Mouse (Mus musculus): ENCODE data around the gene Txnrd2. TPM values are rescaled to one million over a fixed set of nuclear protein-coding genes. Genes with fewer than 3 reads are reported as not detected.

Gene Txnrd2
- total RNA-seq, 1 experiment = 7.9 TPM

- in situ Hi-C loops (cut with MboI; ENCODE audit: low sequenced_read_pairs in 2 of 2, unreplicated experiment in 2 of 2) = no loop called here
Observed at GRCm38 (mm10) chr16:18513508-18513907, 87.3 kb downstream of the Txnrd2 start.

GRCm38 (mm10) chr16:18518091-18518490 is 91.9 kb downstream of the Txnrd2 start:
- TF ChIP-seq ZNF384 (IDR thresholded peaks at IDR 0.05; ENCODE audit: low read depth, low read length) = no peak
- no peak for TF ChIP-seq MAFK (IDR thresholded peaks at IDR 0.05; ENCODE audit: insufficient read depth, low read depth, low read length)
- TF ChIP-seq CHD2 (IDR thresholded peaks at IDR 0.05; ENCODE audit: low read depth, low read length) = no peak
- no peak for TF ChIP-seq HCFC1 (IDR thresholded peaks at IDR 0.05; ENCODE audit: borderline replicate concordance, insufficient read depth, low read length)
- TF ChIP-seq ZC3H11A (IDR thresholded peaks at IDR 0.05; ENCODE audit: borderline replicate concordance, low read depth, low read length) = no peak
- in situ Hi-C loops (cut with MboI; ENCODE audit: low sequenced_read_pairs in 2 of 2, unreplicated experiment in 2 of 2) = no loop called here
- no peaks in the 10 kb centered on the region for H3K36me3 ChIP-seq (ENCODE audit: control insufficient read depth, insufficient read depth, low read length, poor library complexity, severe bottlenecking)
- no peak overlapping the region for H3K27ac ChIP-seq (ENCODE audit: insufficient read depth, low read depth, low read length, poor library complexity, severe bottlenecking)
- DNase-seq (ENCODE audit: low read depth, low spot score) = no peak
- no peaks in the 10 kb centered on the region for H3K9me3 ChIP-seq (ENCODE audit: control insufficient read depth, insufficient read depth, low read depth, low read length)
- no peak overlapping the region for H3K4me3 ChIP-seq (ENCODE audit: insufficient read depth in 1 of 2, low read depth in 1 of 2, low read length in 2 of 2, poor library complexity in 1 of 2, severe bottlenecking in 1 of 2)
- no peak overlapping the region for H3K9ac ChIP-seq (ENCODE audit: insufficient read depth, low read depth, low read length, poor library complexity, severe bottlenecking)
- no peaks in the 10 kb centered on the region for H3K4me1 ChIP-seq (ENCODE audit: control insufficient read depth in 2 of 2, insufficient read depth in 2 of 2, low read length in 2 of 2, poor library complexity in 1 of 2)

More at GRCm38 (mm10) chr16:18513508-18513907, 87.3 kb downstream of the Txnrd2 start:
- no peaks in the 10 kb centered on the region for H3K9me3 ChIP-seq (ENCODE audit: control insufficient read depth, insufficient read depth, low read depth, low read length)
- DNase-seq (ENCODE audit: low read depth, low spot score) = no peak
- TF ChIP-seq CHD2 (IDR thresholded peaks at IDR 0.05; ENCODE audit: low read depth, low read length) = no peak
- no peak for TF ChIP-seq MAFK (IDR thresholded peaks at IDR 0.05; ENCODE audit: insufficient read depth, low read depth, low read length)
- no peak for TF ChIP-seq ZNF384 (IDR thresholded peaks at IDR 0.05; ENCODE audit: low read depth, low read length)
- no peak for TF ChIP-seq HCFC1 (IDR thresholded peaks at IDR 0.05; ENCODE audit: borderline replicate concordance, insufficient read depth, low read length)
- no peak for TF ChIP-seq ZC3H11A (IDR thresholded peaks at IDR 0.05; ENCODE audit: borderline replicate concordance, low read depth, low read length)
- no peak overlapping the region for H3K27ac ChIP-seq (ENCODE audit: insufficient read depth, low read depth, low read length, poor library complexity, severe bottlenecking)
- no peaks in the 10 kb centered on the region for H3K4me1 ChIP-seq (ENCODE audit: control insufficient read depth in 2 of 2, insufficient read depth in 2 of 2, low read length in 2 of 2, poor library complexity in 1 of 2)
- H3K4me3 ChIP-seq (ENCODE audit: insufficient read depth in 1 of 2, low read depth in 1 of 2, low read length in 2 of 2, poor library complexity in 1 of 2, severe bottlenecking in 1 of 2) = no peak overlapping the region
- no peaks in the 10 kb centered on the region for H3K36me3 ChIP-seq (ENCODE audit: control insufficient read depth, insufficient read depth, low read length, poor library complexity, severe bottlenecking)
- H3K9ac ChIP-seq (ENCODE audit: insufficient read depth, low read depth, low read length, poor library complexity, severe bottlenecking) = no peak overlapping the region

GRCm38 (mm10) chr16:18523563-18524245 is 97.5 kb downstream of the Txnrd2 start:
- Histone ChIP-seq H3K9ac (ENCODE audit: insufficient read depth, low read depth, low read length, poor library complexity, severe bottlenecking) (no peak overlapping the region), H3K27ac (ENCODE audit: insufficient read depth, low read depth, low read length, poor library complexity, severe bottlenecking) (no peak overlapping the region), H3K36me3 (ENCODE audit: control insufficient read depth, insufficient read depth, low read length, poor library complexity, severe bottlenecking) (no peaks in the 10 kb centered on the region), H3K9me3 (ENCODE audit: control insufficient read depth, insufficient read depth, low read depth, low read length) (no peaks in the 10 kb centered on the region), H3K4me3 (ENCODE audit: insufficient read depth in 1 of 2, low read depth in 1 of 2, low read length in 2 of 2, poor library complexity in 1 of 2, severe bottlenecking in 1 of 2) (no peak overlapping the region), H3K4me1 (ENCODE audit: control insufficient read depth in 2 of 2, insufficient read depth in 2 of 2, low read length in 2 of 2, poor library complexity in 1 of 2) (no peaks in the 10 kb centered on the region)
- DNase-seq (ENCODE audit: low read depth, low spot score) = no peak
- in situ Hi-C loops (cut with MboI; ENCODE audit: low sequenced_read_pairs in 2 of 2, unreplicated experiment in 2 of 2) = no loop called here
- TF ChIP-seq ZNF384 (IDR thresholded peaks at IDR 0.05; ENCODE audit: low read depth, low read length) (no peak), ZC3H11A (IDR thresholded peaks at IDR 0.05; ENCODE audit: borderline replicate concordance, low read depth, low read length) (no peak), MAFK (IDR thresholded peaks at IDR 0.05; ENCODE audit: insufficient read depth, low read depth, low read length) (no peak), CHD2 (IDR thresholded peaks at IDR 0.05; ENCODE audit: low read depth, low read length) (no peak), HCFC1 (IDR thresholded peaks at IDR 0.05; ENCODE audit: borderline replicate concordance, insufficient read depth, low read length) (no peak)

- H3K36me3 ChIP-seq (ENCODE audit: control insufficient read depth, insufficient read depth, low read length, poor library complexity, severe bottlenecking) = no peaks in the 10 kb centered on the region
- in situ Hi-C loops (cut with MboI; ENCODE audit: low sequenced_read_pairs in 2 of 2, unreplicated experiment in 2 of 2) = no loop called here
- H3K27ac ChIP-seq (ENCODE audit: insufficient read depth, low read depth, low read length, poor library complexity, severe bottlenecking) = no peak overlapping the region
- H3K9me3 ChIP-seq (ENCODE audit: control insufficient read depth, insufficient read depth, low read depth, low read length) = no peaks in the 10 kb centered on the region
- no peak for DNase-seq (ENCODE audit: low read depth, low spot score)
- no peaks in the 10 kb centered on the region for H3K4me1 ChIP-seq (ENCODE audit: control insufficient read depth in 2 of 2, insufficient read depth in 2 of 2, low read length in 2 of 2, poor library complexity in 1 of 2)
- no peak overlapping the region for H3K9ac ChIP-seq (ENCODE audit: insufficient read depth, low read depth, low read length, poor library complexity, severe bottlenecking)
- no peak for TF ChIP-seq ZC3H11A (IDR thresholded peaks at IDR 0.05; ENCODE audit: borderline replicate concordance, low read depth, low read length)
- TF ChIP-seq HCFC1 (IDR thresholded peaks at IDR 0.05; ENCODE audit: borderline replicate concordance, insufficient read depth, low read length) = no peak
- TF ChIP-seq CHD2 (IDR thresholded peaks at IDR 0.05; ENCODE audit: low read depth, low read length) = no peak
- no peak for TF ChIP-seq MAFK (IDR thresholded peaks at IDR 0.05; ENCODE audit: insufficient read depth, low read depth, low read length)
- no peak for TF ChIP-seq ZNF384 (IDR thresholded peaks at IDR 0.05; ENCODE audit: low read depth, low read length)
- no peak overlapping the region for H3K4me3 ChIP-seq (ENCODE audit: insufficient read depth in 1 of 2, low read depth in 1 of 2, low read length in 2 of 2, poor library complexity in 1 of 2, severe bottlenecking in 1 of 2)
Observed at GRCm38 (mm10) chr16:18528656-18529055, 102.5 kb downstream of the Txnrd2 start.

Other genes starting within 250 kb of the Txnrd2 start
- gene Ccdc188, start 208.5 kb upstream of the Txnrd2 start, total RNA-seq (2012; rRNA removed) = not detected in 2 replicates
- 16.2 and 17.0 TPM in 2 replicates for gene Zdhhc8, start 191.2 kb upstream of the Txnrd2 start, total RNA-seq (2012; rRNA removed)
- 99.3 and 102 TPM in 2 replicates for gene Trmt2a, start 177.7 kb upstream of the Txnrd2 start, total RNA-seq (2012; rRNA removed)
- 302 and 410 TPM in 2 replicates for gene Ranbp1, start 177.7 kb upstream of the Txnrd2 start, total RNA-seq (2012; rRNA removed)
- 0.63 and 1.7 TPM in 2 replicates for gene Gm49776, start 168.1 kb upstream of the Txnrd2 start, total RNA-seq (2012; rRNA removed)
- gene Dgcr8, start 137.1 kb upstream of the Txnrd2 start, total RNA-seq (2012; rRNA removed) = 65.7 and 84.1 TPM in 2 replicates
- gene Tango2, start 78.3 kb upstream of the Txnrd2 start, total RNA-seq (2012; rRNA removed) = 10.0 and 10.4 TPM in 2 replicates
- 48.0 and 60.1 TPM in 2 replicates for gene Arvcf, start 78.2 kb upstream of the Txnrd2 start, total RNA-seq (2012; rRNA removed)
- gene Comt, start 468 bp downstream of the Txnrd2 start, total RNA-seq (2012; rRNA removed) = 40.1 and 41.0 TPM in 2 replicates
- 10.9 and 13.7 TPM in 2 replicates for gene Gnb1l, start 72.3 kb downstream of the Txnrd2 start, total RNA-seq (2012; rRNA removed)
- 6.7 and 8.5 TPM in 2 replicates for gene Rtl10, start 72.5 kb downstream of the Txnrd2 start, total RNA-seq (2012; rRNA removed)
- gene Tbx1, start 164.3 kb downstream of the Txnrd2 start, total RNA-seq (2012; rRNA removed) = 0.11 and 0.27 TPM in 2 replicates
- gene Gp1bb, start 196.0 kb downstream of the Txnrd2 start, total RNA-seq (2012; rRNA removed) = 0.11 TPM in 1 of 2 replicates, not detected in the other
- gene Gm49601, start 200.0 kb downstream of the Txnrd2 start, total RNA-seq (2012; rRNA removed) = 0.85 and 1.7 TPM in 2 replicates
- 0.74 and 3.0 TPM in 2 replicates for gene Sept5, start 203.6 kb downstream of the Txnrd2 start, total RNA-seq (2012; rRNA removed)

Data from ES-E14 (cell line).